Mouse (Mus musculus) ES-E14 (cell line): ENCODE results near the gene Dennd2c.

ENCODE experiments used
- HCFC1 ChIP-seq: IDR thresholded peaks from 2 replicates; pipeline ENCODE4 v1.6.1; 2012; ENCODE audit warnings: low read length, inconsistent platforms, borderline replicate concordance; ENCODE audit not compliant: insufficient read depth
- ZC3H11A ChIP-seq: IDR thresholded peaks from 2 replicates; pipeline ENCODE4 v1.6.1; 2012; ENCODE audit warnings: low read depth, mild to moderate bottlenecking, inconsistent platforms, low read length, borderline replicate concordance
- ZNF384 ChIP-seq: IDR thresholded peaks from 2 replicates; pipeline ENCODE4 v1.6.1; 2012; ENCODE audit warnings: low read depth, low read length, inconsistent platforms

GRCm38 (mm10) chr3:103171505-103172267, 69.3 kb downstream of the Dennd2c start, which contains the start of gene Bcas2:
- no peak for TF ChIP-seq ZC3H11A
- peak; percentile 73 for TF ChIP-seq HCFC1
- TF ChIP-seq ZNF384 = peak; percentile 95
